ENCODE assay signal across 9 mouse cellular contexts in genomic region chr7:130866640-130867039, GRCm38 (mm10). TPM values are rescaled to one million over a fixed set of nuclear protein-coding genes. Genes with fewer than 3 reads are reported as not detected.
DNase-seq lines count a peak whose midpoint lies in the region; ATAC-seq and TF ChIP-seq lines count a peak whose summit lies in the region.
"Had no signal": no experiment of that assay in that cellular context is flagged by ENCODE, and none has a peak within 500 bp of the region (broad histone marks: within the 10 kb centered on the region; RNA-seq: fewer than 3 reads in every experiment).

No protein-coding gene starts in this region.

- intact Hi-C loops in left cerebral cortex, postnatal 10 days (cut with DNase I): no loop called here

- no peak for TF ChIP-seq CTCF in cerebellum, adult 2 months (IDR thresholded peaks at IDR 0.05; ENCODE audit: borderline replicate concordance, insufficient read depth, low read depth, low read length)
- TF ChIP-seq CTCF in thymus, adult 2 months (IDR thresholded peaks at IDR 0.05; ENCODE audit: borderline replicate concordance, control insufficient read depth, extremely low read depth, insufficient read depth, low read length, poor library complexity): no peak

- no peaks in the 10 kb centered on the region for H3K36me3 ChIP-seq in thymus, adult 2 months (ENCODE audit: control insufficient read depth, insufficient read depth, low read length)
- H3K36me3 ChIP-seq in liver, embryonic 16.5 days (ENCODE audit: control insufficient read depth, insufficient read depth): no peaks in the 10 kb centered on the region

- peaks cover 6% of the 10 kb centered on the region; the same call in 1 of the 2 replicates for H3K4me1 ChIP-seq in cerebellum, adult 2 months (ENCODE audit: control insufficient read depth, insufficient read depth, low read length)
- H3K4me1 ChIP-seq in thymus, adult 2 months (replicated peaks; ENCODE audit: control insufficient read depth, insufficient read depth, low read length): 0 out of 2 replicates have a peak, but pooled peaks cover 3% of the 10 kb centered on the region
- H3K4me1 ChIP-seq in liver, embryonic 16.5 days (ENCODE audit: control insufficient read depth, low read depth, low read length): peaks cover 4% of the 10 kb centered on the region

- peak overlapping the region; percentile 64 for H3K9ac ChIP-seq in liver, embryonic 16.5 days (ENCODE audit: low read depth, low read length)

- H3K27me3 ChIP-seq in cerebellum, adult 2 months (ENCODE audit: control insufficient read depth, insufficient read depth, low read length): no peaks in the 10 kb centered on the region
- H3K27me3 ChIP-seq in thymus, adult 2 months (ENCODE audit: control insufficient read depth, insufficient read depth, low read length): no peaks in the 10 kb centered on the region
- H3K27me3 ChIP-seq in liver, embryonic 16.5 days (ENCODE audit: control insufficient read depth, insufficient read depth, low read depth, low read length): peaks cover 15% of the 10 kb centered on the region

- H3K27ac ChIP-seq in cerebellum, adult 2 months (ENCODE audit: insufficient read depth, low read length): peak overlapping the region; percentile 87
- H3K27ac ChIP-seq in thymus, adult 2 months (ENCODE audit: control insufficient read depth, insufficient read depth, low read length): no peak overlapping the region
- peak overlapping the region; percentile 37; the same call in 1 of the 2 replicates for H3K27ac ChIP-seq in liver, embryonic 16.5 days (ENCODE audit: low read length)

- H3K9me3 ChIP-seq in liver, embryonic 16.5 days (replicated peaks; ENCODE audit: control insufficient read depth, low read length): no peaks in the 10 kb centered on the region

- H3K4me3 ChIP-seq in cerebellum, adult 2 months (replicated peaks; ENCODE audit: insufficient read depth, low read depth, low read length): peak overlapping the region; percentile 79
- H3K4me3 ChIP-seq in thymus, adult 2 months (ENCODE audit: control insufficient read depth, insufficient read depth, low read length): peak overlapping the region; percentile 52
- H3K4me3 ChIP-seq in liver, embryonic 16.5 days (ENCODE audit: low read depth, low read length): peak overlapping the region; percentile 67

- WGBS in cerebellum, adult 2 months: 9% methylated on average over 13 of the region's 13 CpGs
- WGBS in thymus, adult 2 months: 31% methylated on average over 13 of the region's 13 CpGs
- WGBS in liver, embryonic 16.5 days (ENCODE audit: insufficient replicate concordance): 7% methylated on average over 13 of the region's 13 CpGs

- no peak for DNase-seq in cerebellum, adult 2 months
- no peak for DNase-seq in thymus, adult 2 months
- DNase-seq in thymus, postnatal 14 days: no peak
- DNase-seq in cerebellum, adult 9-10 months: no peak
- no peak for DNase-seq in left cerebral cortex, postnatal 10 days (ENCODE audit: extremely low spot score in 1 of 2, low spot score in 2 of 2)
- DNase-seq: cerebellum, adult 11 months had no signal

- no peak for TF ChIP-seq POLR2A in cerebellum, adult 2 months (IDR thresholded peaks at IDR 0.05; ENCODE audit: borderline replicate concordance, insufficient read depth, low read length)
- no peak for TF ChIP-seq POLR2A in thymus, adult 2 months (IDR thresholded peaks at IDR 0.05; ENCODE audit: control insufficient read depth, extremely low read depth, insufficient read depth, low read length, poor library complexity)

- peak overlapping the region; percentile 57 for H3K4me2 ChIP-seq in liver, embryonic 16.5 days (ENCODE audit: low read depth, low read length)

- no peak for ATAC-seq in cerebellum, adult (ENCODE audit: insufficient number of reproducible peaks, low FRiP score, low TSS enrichment)
- ATAC-seq in liver, embryonic 16.5 days (ENCODE audit: low read depth): no peak
- ATAC-seq in inflammation-experienced regulatory T-cells, adult 6 months: no peak

RNA-seq across cellular contexts. Expression of gene Plekha1, which starts 1.1 kb away (rescaled TPM):
- 107 and 110 TPM in 2 replicates for polyA plus RNA-seq in cerebellum, adult 2 months (2012; rRNA removed)
- polyA plus RNA-seq in thymus, adult 2 months (2012; rRNA removed): 23.1 and 23.7 TPM in 2 replicates
- polyA plus RNA-seq in liver, embryonic 16.5 days (2015; fragmentation: Nextera tagmentation; extraction: Ambion mirVana): 13.8 and 15.7 TPM in 2 replicates
- 10 to 100 TPM; 92.4 to 92.7 TPM for total RNA-seq in left cerebral cortex, postnatal 10 days (2021)
- 10 to 100 TPM; 13.8 to 36.3 (median 27.6) TPM for polyA plus RNA-seq in inflammation-experienced regulatory T-cells, adult 6 months (2017; shearing (Covaris generic))
